Mouse (Mus musculus) intestine, postnatal 0 days (tissue): ENCODE measurements around the gene 3110082I17Rik. TPM values are rescaled to one million over a fixed set of nuclear protein-coding genes. Genes with fewer than 3 reads are reported as not detected.
A peak's percentile ranks its signal among the peaks of the same experiment; 100 is the strongest.

Experiments
- ATAC-seq: fragments of 200-750 bp; cut with Nextera tagmentation; 2 replicates; pipeline ENCODE4 v1.8.0; 2017; ENCODE audit warnings: mild to moderate bottlenecking, moderate TSS enrichment, moderate library complexity
- H3K27ac ChIP-seq: fragments of 300-500 bp; sonication (generic); 2 replicates; pipeline ENCODE4 v1.5.1; 2014; ENCODE audit warnings: mild to moderate bottlenecking, low read depth, low read length, moderate library complexity
- H3K27me3 ChIP-seq: fragments of 300-500 bp; sonication (generic); replicated peaks from 2 replicates; pipeline ENCODE4 v1.6.1; 2014; ENCODE audit warnings: low read length, mixed read lengths; ENCODE audit not compliant: control insufficient read depth, insufficient read depth
- H3K36me3 ChIP-seq: fragments of 300-500 bp; sonication (generic); 2 replicates; pipeline ENCODE4 v1.6.1; 2014; ENCODE audit warnings: mild to moderate bottlenecking, moderate library complexity; ENCODE audit not compliant: control insufficient read depth, insufficient read depth
- H3K4me1 ChIP-seq: fragments of 300-500 bp; sonication (generic); replicated peaks from 2 replicates; pipeline ENCODE4 v1.6.1; 2014; ENCODE audit warnings: antibody characterized with exemption, low read length, mixed read lengths; ENCODE audit not compliant: control insufficient read depth, insufficient read depth
- H3K4me2 ChIP-seq: fragments of 300-500 bp; sonication (generic); replicated peaks from 2 replicates; pipeline ENCODE4 v1.6.1; 2014; ENCODE audit warnings: low read depth, mild to moderate bottlenecking, moderate library complexity
- H3K4me3 ChIP-seq: fragments of 300-500 bp; sonication (generic); 2 replicates; pipeline ENCODE4 v1.5.1; 2014; ENCODE audit warnings: low read depth, low read length
- H3K9ac ChIP-seq: fragments of 300-500 bp; sonication (generic); 2 replicates; pipeline ENCODE4 v1.6.1; 2014; ENCODE audit warnings: mild to moderate bottlenecking, low read depth, low read length
- H3K9me3 ChIP-seq: fragments of 300-500 bp; sonication (generic); 2 replicates; pipeline ENCODE4 v1.6.1; 2016; ENCODE audit warnings: mixed run types; ENCODE audit not compliant: control insufficient read depth
- CTCF ChIP-seq: sonication (generic); IDR thresholded peaks from 2 replicates; pipeline ENCODE4 v1.5.1; 2016; ENCODE audit warnings: low read depth, mild to moderate bottlenecking, control low read depth, antibody characterized with exemption, moderate library complexity
- WGBS: fragments of 180-500 bp; shearing (Covaris S2); extraction: QIAGEN DNeasy Blood & Tissue Kit; methylation state at CpG from one replicate; pipeline ENCODE4 v1.1.7; 2014; 5-methylcytosine and 5-hydroxymethylcytosine counted together
- polyA plus RNA-seq: library from polyadenylated mRNA; unstranded; fragments of >200 nt; fragmentation: Nextera tagmentation; extraction: Ambion mirVana; gene quantifications from 2 replicates; pipeline ENCODE4 v1.2.1, GENCODE M21; 2015

Gene 3110082I17Rik
- polyA plus RNA-seq, 1 experiment from 2014 or later, result 8.3 TPM

GRCm38 (mm10) chr5:139381586-139382513 lies 78.5 kb downstream of the 3110082I17Rik start:
- H3K9ac ChIP-seq, result no peak overlapping the region
- H3K4me3 ChIP-seq, result no peak overlapping the region

GRCm38 (mm10) chr5:139380385-139381248 lies 79.7 kb downstream of the 3110082I17Rik start:
- H3K4me1 ChIP-seq, result peaks cover 16% of the 10 kb centered on the region; the same call in 1 of the 2 replicates
- WGBS, result 1% methylated on average over 72 of the region's 73 CpGs
- H3K4me2 ChIP-seq, result peak overlapping the region; percentile 98
- peak overlapping the region; percentile 68 for H3K27ac ChIP-seq
- no peaks in the 10 kb centered on the region for H3K9me3 ChIP-seq
- TF ChIP-seq CTCF, result no peak
- ATAC-seq, result peak; percentile 72
- H3K9ac ChIP-seq, result peak overlapping the region; percentile 62
- H3K27me3 ChIP-seq, result no peaks in the 10 kb centered on the region
- H3K4me3 ChIP-seq, result peak overlapping the region; percentile 71
- H3K36me3 ChIP-seq, result no peaks in the 10 kb centered on the region

More at GRCm38 (mm10) chr5:139381586-139382513, 78.5 kb downstream of the 3110082I17Rik start:
- no peaks in the 10 kb centered on the region for H3K36me3 ChIP-seq
- ATAC-seq, result no peak
- 63% methylated on average over 18 of the region's 18 CpGs for WGBS
- TF ChIP-seq CTCF, result no peak
- peak overlapping the region; percentile 98 for H3K4me2 ChIP-seq
- no peaks in the 10 kb centered on the region for H3K9me3 ChIP-seq
- H3K4me1 ChIP-seq, result peaks cover 16% of the 10 kb centered on the region; the same call in 1 of the 2 replicates
- no peak overlapping the region for H3K27ac ChIP-seq
- H3K27me3 ChIP-seq, result no peaks in the 10 kb centered on the region

GRCm38 (mm10) chr5:139379771-139380384 lies 80.4 kb downstream of the 3110082I17Rik start:
- H3K36me3 ChIP-seq, result no peaks in the 10 kb centered on the region
- no peak for TF ChIP-seq CTCF
- WGBS, result 13% methylated on average over 8 of the region's 8 CpGs
- no peaks in the 10 kb centered on the region for H3K9me3 ChIP-seq
- peak overlapping the region; percentile 62 for H3K9ac ChIP-seq
- no peak for ATAC-seq
- peak overlapping the region; percentile 98 for H3K4me2 ChIP-seq
- H3K4me3 ChIP-seq, result peak overlapping the region; percentile 71
- peak overlapping the region; percentile 46; the same call in 1 of the 2 replicates for H3K27ac ChIP-seq
- H3K27me3 ChIP-seq, result no peaks in the 10 kb centered on the region
- peaks cover 16% of the 10 kb centered on the region; the same call in 1 of the 2 replicates for H3K4me1 ChIP-seq

GRCm38 (mm10) chr5:139378986-139379629 lies 81.2 kb downstream of the 3110082I17Rik start:
- no peak for ATAC-seq
- Histone ChIP-seq H3K4me2 (peak overlapping the region; percentile 32), H3K27ac (peak overlapping the region; percentile 64), H3K27me3 (no peaks in the 10 kb centered on the region), H3K4me3 (no peak overlapping the region), H3K9ac (no peak overlapping the region), H3K4me1 (peaks cover 16% of the 10 kb centered on the region; the same call in 1 of the 2 replicates), H3K36me3 (no peaks in the 10 kb centered on the region), H3K9me3 (no peaks in the 10 kb centered on the region)
- no peak for TF ChIP-seq CTCF
- WGBS, result 20% methylated on average over 21 of the region's 21 CpGs

GRCm38 (mm10) chr5:139378271-139378556 lies 82.1 kb downstream of the 3110082I17Rik start:
- no peak for TF ChIP-seq CTCF
- Histone ChIP-seq H3K36me3 (no peaks in the 10 kb centered on the region), H3K4me2 (no peak overlapping the region), H3K9ac (no peak overlapping the region), H3K4me1 (peaks cover 16% of the 10 kb centered on the region; the same call in 1 of the 2 replicates), H3K27me3 (no peaks in the 10 kb centered on the region), H3K27ac (no peak overlapping the region), H3K4me3 (no peak overlapping the region), H3K9me3 (no peaks in the 10 kb centered on the region)
- 83% methylated on average over 7 of the region's 7 CpGs for WGBS
- no peak for ATAC-seq
